Mouse (Mus musculus) heart, adult 2 months (tissue): Measurements from ENCODE around the gene Mecom.

Experiments used
- CTCF ChIP-seq: fragments of 200-600 bp; IDR thresholded peaks from 2 replicates; pipeline ENCODE4 v1.8.1; 2022; ENCODE audit warnings: antibody characterized with exemption, mild to moderate bottlenecking, moderate library complexity
- EP300 ChIP-seq: fragments of 200-500 bp; IDR thresholded peaks from 2 replicates; pipeline ENCODE4 v1.6.1; 2011; ENCODE audit warnings: low read depth, low read length, control low read depth; ENCODE audit not compliant: insufficient read depth
- POLR2A ChIP-seq: fragments of 200-500 bp; IDR thresholded peaks from 2 replicates; pipeline ENCODE4 v1.6.1; 2011; ENCODE audit warnings: mild to moderate bottlenecking, low read depth, low read length, control low read depth; ENCODE audit not compliant: insufficient read depth

DNA sequence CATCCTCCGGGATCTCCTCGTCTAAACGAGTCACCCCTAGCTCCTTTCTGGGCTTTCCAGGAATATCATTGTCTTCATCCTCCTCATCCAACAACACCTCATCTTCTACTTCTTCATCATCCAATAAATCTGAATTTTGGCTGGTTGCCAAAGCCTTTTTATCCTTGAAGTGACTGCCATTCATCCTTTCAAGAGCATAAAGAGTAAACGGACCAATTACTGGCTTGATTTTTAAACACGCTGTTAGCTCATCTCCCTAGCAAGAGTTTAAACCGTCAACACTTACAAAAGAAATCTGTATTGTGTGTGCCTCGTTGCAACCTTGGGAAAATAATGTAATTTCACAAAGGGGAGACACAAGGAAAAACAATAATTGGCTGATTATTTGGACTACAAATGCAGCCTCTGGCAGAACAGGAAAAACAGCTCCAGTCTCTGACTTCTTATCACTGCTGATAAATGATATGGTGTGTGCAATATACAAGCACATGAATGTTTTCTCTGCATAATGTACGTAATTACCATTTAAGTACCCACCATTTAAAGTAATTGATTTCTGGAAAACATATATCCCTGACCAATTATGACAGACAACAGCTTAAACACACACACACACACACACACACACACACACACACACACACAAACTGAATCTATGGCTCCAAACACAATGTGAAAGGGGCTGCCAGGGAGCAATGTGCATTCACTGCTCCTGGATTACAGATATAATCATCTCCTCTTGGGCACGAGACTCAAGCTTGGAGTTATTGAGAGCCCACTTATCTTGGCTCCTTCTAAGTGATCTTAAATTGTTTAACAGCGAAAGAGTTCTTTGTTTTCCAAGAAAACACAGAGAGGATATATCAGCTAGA, 590.2 kb downstream of the Mecom start:
- TF ChIP-seq CTCF, result no peak
- no peak for TF ChIP-seq POLR2A
- TF ChIP-seq EP300, result no peak
